Mouse (Mus musculus): ENCODE results near the gene 2810004N23Rik.

- TF ChIP-seq CTCF (IDR thresholded peaks at IDR 0.05; ENCODE audit: extremely low read depth, insufficient read depth, low read length) = no peak
- TF ChIP-seq POLR2A (IDR thresholded peaks at IDR 0.05; ENCODE audit: extremely low read depth, insufficient read depth, low read length) = no peak
Observed at GRCm38 (mm10) chr8:124816866-124817265, 46.1 kb downstream of the 2810004N23Rik start.

Data from cortical plate, adult 2 months (tissue).